In genomic region chr17:48771721-48772320, GRCm38 (mm10) we compare ENCODE assay signal across 16 mouse cellular contexts.
DNase-seq lines count a peak whose midpoint lies in the region; ATAC-seq and TF ChIP-seq lines count a peak whose summit lies in the region.
"Had no signal": no experiment of that assay in that cellular context is flagged by ENCODE, and none has a peak within 500 bp of the region (broad histone marks: within the 10 kb centered on the region; RNA-seq: fewer than 3 reads in every experiment).

No protein-coding gene starts in this region.

- H3K27ac ChIP-seq in midbrain, embryonic 11.5 days (ENCODE audit: low read depth, low read length): no peak overlapping the region
- no peak overlapping the region for H3K27ac ChIP-seq in midbrain, embryonic 10.5 days (replicated peaks)
- 0 out of 2 replicates have a peak overlapping the region, but pooled peaks have one; percentile 17 for H3K27ac ChIP-seq in hindbrain, postnatal 0 days
- no peak overlapping the region for H3K27ac ChIP-seq in intestine, embryonic 16.5 days (ENCODE audit: low read length)
- no peak overlapping the region for H3K27ac ChIP-seq in gastrocnemius, adult 2 months
- H3K27ac ChIP-seq: limb, embryonic 13.5 days; stomach, embryonic 15.5 days had no signal

- H3K36me3 ChIP-seq in midbrain, embryonic 11.5 days (ENCODE audit: control insufficient read depth, insufficient read depth, low read length): no peaks in the 10 kb centered on the region
- H3K36me3 ChIP-seq in midbrain, embryonic 10.5 days: no peaks in the 10 kb centered on the region
- H3K36me3 ChIP-seq in hindbrain, postnatal 0 days (ENCODE audit: insufficient read depth, low read length): no peaks in the 10 kb centered on the region
- H3K36me3 ChIP-seq in intestine, embryonic 16.5 days (ENCODE audit: control insufficient read depth, insufficient read depth, low read length): no peaks in the 10 kb centered on the region
- H3K36me3 ChIP-seq: limb, embryonic 13.5 days; stomach, embryonic 15.5 days had no signal

- peaks cover 2% of the 10 kb centered on the region; the same call in 1 of the 2 replicates for H3K27me3 ChIP-seq in midbrain, embryonic 11.5 days (ENCODE audit: control insufficient read depth, insufficient read depth, low read length)
- H3K27me3 ChIP-seq in midbrain, embryonic 10.5 days (ENCODE audit: low read depth, poor library complexity, severe bottlenecking): peaks cover 46% of the 10 kb centered on the region
- H3K27me3 ChIP-seq in hindbrain, postnatal 0 days (ENCODE audit: insufficient read depth, low read length): no peaks in the 10 kb centered on the region
- no peaks in the 10 kb centered on the region for H3K27me3 ChIP-seq in intestine, embryonic 16.5 days (replicated peaks; ENCODE audit: control insufficient read depth, insufficient read depth, low read length)
- H3K27me3 ChIP-seq: limb, embryonic 13.5 days; Patski; stomach, embryonic 15.5 days had no signal

- 68% methylated on average over 13 of the region's 13 CpGs for WGBS in midbrain, embryonic 11.5 days
- 80% methylated on average over 13 of the region's 13 CpGs for WGBS in midbrain, embryonic 10.5 days
- 29% methylated on average over 13 of the region's 13 CpGs for WGBS in hindbrain, postnatal 0 days
- WGBS in intestine, embryonic 16.5 days: 71% methylated on average over 13 of the region's 13 CpGs

- intact Hi-C loops in left cerebral cortex, postnatal 25 days (cut with DNase I): no loop called here
- intact Hi-C loops in gastrocnemius, adult 2 months (cut with DNase I): no loop called here

- no peak overlapping the region for H3K4me2 ChIP-seq in midbrain, embryonic 11.5 days
- H3K4me2 ChIP-seq in hindbrain, postnatal 0 days (ENCODE audit: low read depth, low read length): no peak overlapping the region
- no peak overlapping the region for H3K4me2 ChIP-seq in intestine, embryonic 16.5 days (ENCODE audit: low read depth, low read length)
- H3K4me2 ChIP-seq: limb, embryonic 13.5 days; stomach, embryonic 15.5 days had no signal

- TF ChIP-seq CTCF in hindbrain, postnatal 0 days (IDR thresholded peaks at IDR 0.05; ENCODE audit: low read depth): no peak
- TF ChIP-seq CTCF in gastrocnemius, adult 2 months (IDR thresholded peaks at IDR 0.05): no peak

- H3K4me1 ChIP-seq in midbrain, embryonic 11.5 days (ENCODE audit: control insufficient read depth, insufficient read depth, low read length): peaks cover 28% of the 10 kb centered on the region
- H3K4me1 ChIP-seq in midbrain, embryonic 10.5 days: peaks cover 57% of the 10 kb centered on the region
- peaks cover 14% of the 10 kb centered on the region; the same call in 1 of the 2 replicates for H3K4me1 ChIP-seq in hindbrain, postnatal 0 days (ENCODE audit: insufficient read depth, low read length)
- no peaks in the 10 kb centered on the region for H3K4me1 ChIP-seq in intestine, embryonic 16.5 days (ENCODE audit: control insufficient read depth, insufficient read depth, low read length)
- H3K4me1 ChIP-seq: stomach, embryonic 15.5 days had no signal

- H3K9me3 ChIP-seq in midbrain, embryonic 11.5 days (ENCODE audit: control insufficient read depth, low read length): no peaks in the 10 kb centered on the region
- no peaks in the 10 kb centered on the region for H3K9me3 ChIP-seq in midbrain, embryonic 10.5 days (replicated peaks)
- no peaks in the 10 kb centered on the region for H3K9me3 ChIP-seq in hindbrain, postnatal 0 days (ENCODE audit: low read length)
- no peaks in the 10 kb centered on the region for H3K9me3 ChIP-seq in intestine, embryonic 16.5 days (ENCODE audit: control insufficient read depth, low read length)
- H3K9me3 ChIP-seq: limb, embryonic 13.5 days; stomach, embryonic 15.5 days had no signal

- no peak overlapping the region for H3K4me3 ChIP-seq in midbrain, embryonic 11.5 days (ENCODE audit: low read depth, low read length)
- no peak overlapping the region for H3K4me3 ChIP-seq in midbrain, embryonic 10.5 days
- no peak overlapping the region for H3K4me3 ChIP-seq in hindbrain, postnatal 0 days (ENCODE audit: low read length)
- no peak overlapping the region for H3K4me3 ChIP-seq in intestine, embryonic 16.5 days (ENCODE audit: low read length)
- no peak overlapping the region for H3K4me3 ChIP-seq in gastrocnemius, adult 2 months
- H3K4me3 ChIP-seq: erythroblast, embryonic 14.5 days; limb, embryonic 13.5 days; stomach, embryonic 15.5 days had no signal

- no peak overlapping the region for H3K9ac ChIP-seq in midbrain, embryonic 11.5 days (ENCODE audit: low read length)
- H3K9ac ChIP-seq in hindbrain, postnatal 0 days (replicated peaks; ENCODE audit: low read length): no peak overlapping the region
- H3K9ac ChIP-seq in intestine, embryonic 16.5 days (ENCODE audit: low read depth, low read length): no peak overlapping the region
- H3K9ac ChIP-seq: limb, embryonic 13.5 days; stomach, embryonic 15.5 days had no signal

- no peak for ATAC-seq in midbrain, embryonic 11.5 days (ENCODE audit: low FRiP score)
- ATAC-seq in hindbrain, postnatal 0 days: peak; percentile 48
- ATAC-seq in intestine, embryonic 16.5 days: no peak
- ATAC-seq: Patski had no signal

- peak; percentile 81 for DNase-seq in midbrain, embryonic 11.5 days (ENCODE audit: low spot score, missing footprints)
- no peak for DNase-seq in midbrain, embryonic 10.5 days (ENCODE audit: low spot score)
- DNase-seq in hindbrain, postnatal 0 days (ENCODE audit: low spot score): peak; percentile 62
- DNase-seq in left cerebral cortex, postnatal 25 days (ENCODE audit: low spot score in 2 of 2): peak; percentile 67 to 69
- DNase-seq in right cerebral cortex, postnatal 36 days (ENCODE audit: low spot score in 2 of 2): peak; percentile 48 to 50
- DNase-seq in gastrocnemius, postnatal 4 days (ENCODE audit: low spot score in 2 of 2): no peak
- DNase-seq in gastrocnemius, adult 2 months: no peak
- DNase-seq: adrenal gland, postnatal 25 days; cerebellum, postnatal 25 days; kidney, adult 2 months; lung, postnatal 4 days had no signal

Comparison
In these comparisons a context has a peak if more than half of its experiments do, and no peak if none do; other contexts are left out.
1. DNase-seq: peak in midbrain, embryonic 11.5 days (single experiment), hindbrain, postnatal 0 days (single experiment), left cerebral cortex, postnatal 25 days (2 of 2) and right cerebral cortex, postnatal 36 days (2 of 2); none in midbrain, embryonic 10.5 days (single experiment), gastrocnemius, postnatal 4 days (0 of 2) and gastrocnemius, adult 2 months (single experiment).